Mouse (Mus musculus) yolk sac, embryonic 10.5 days (tissue): Measurements from ENCODE around the gene Cflar.
"Not testable (repeated sequence)": the region's sequence is repeated elsewhere in the genome, so short reads cannot be mapped to it uniquely, and the experiment has no call there.

Source experiments
- DNase-seq: peaks from one replicate; pipeline ENCODE4 v3.0.0-alpha.2; 2017; ENCODE audit warnings: low spot score

The Cflar gene

DNA sequence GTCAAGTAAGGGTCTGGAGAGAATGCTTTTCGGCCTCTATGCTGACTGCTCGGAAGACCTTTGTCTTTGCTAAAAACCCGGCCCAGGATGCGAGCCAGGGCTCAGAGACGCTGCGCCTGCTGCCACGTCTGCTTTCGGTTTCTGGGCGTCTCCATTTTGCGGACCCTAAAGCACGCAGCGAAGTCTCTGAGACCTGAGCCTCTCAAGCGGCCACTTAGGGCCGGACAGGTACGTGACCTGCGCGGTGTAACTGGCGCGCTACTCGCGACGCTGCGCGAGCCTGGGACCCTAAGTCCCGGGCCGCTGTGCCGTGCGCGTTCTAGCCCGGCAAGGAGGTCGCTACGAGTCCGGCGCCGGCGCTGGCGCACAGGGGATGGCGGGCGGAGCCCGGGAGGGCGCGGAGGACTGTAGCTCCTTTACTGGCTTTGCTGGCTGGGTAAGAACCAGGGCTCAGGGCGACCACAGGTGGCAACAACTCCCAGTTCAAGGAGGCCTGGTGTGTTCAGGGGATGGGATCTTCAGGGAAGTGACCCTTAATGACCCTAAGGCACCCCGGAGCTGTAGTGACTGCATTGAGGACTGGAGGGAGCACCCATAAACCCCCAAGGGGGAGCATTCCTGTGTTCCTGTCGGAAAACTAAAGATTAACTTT, at the start of gene Cflar:
Gene Cflar, plus strand, starts transcription at position 144 of the 652 bp plus-strand sequence.
- peak; percentile 82 for DNase-seq

GRCm38 (mm10) chr1:58662671-58663070, 48.6 kb upstream of the Cflar start:
- not testable (repeated sequence) for DNase-seq

GRCm38 (mm10) chr1:58663365-58663764, 47.9 kb upstream of the Cflar start:
- DNase-seq: not testable (repeated sequence)

DNA sequence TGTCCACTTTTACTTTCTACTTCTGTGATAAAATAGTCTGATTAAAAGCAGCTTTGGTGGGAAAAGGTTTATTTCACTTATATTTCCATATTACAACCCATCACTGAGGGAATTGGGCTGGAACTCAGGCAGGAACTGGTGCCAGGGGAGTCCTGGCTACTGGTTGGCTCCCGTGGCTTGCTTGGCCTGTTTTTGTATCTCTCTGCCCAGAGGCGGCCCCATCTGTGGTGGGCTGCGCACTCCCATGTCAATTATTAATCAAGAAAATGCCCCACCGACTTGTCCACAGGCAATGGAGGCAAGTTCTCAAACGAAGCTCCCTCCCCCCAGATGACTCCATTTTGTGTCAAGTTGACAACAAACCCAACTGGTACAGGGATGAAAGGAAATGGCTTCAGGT, 43.1 kb upstream of the Cflar start:
- DNase-seq: no peak

- DNase-seq: not testable (repeated sequence)
These were observed 41.7 kb upstream of the Cflar start for GRCm38 (mm10) chr1:58669635-58670034.

GRCm38 (mm10) chr1:58672116-58672515, 39.2 kb upstream of the Cflar start:
- no peak for DNase-seq

GRCm38 (mm10) chr1:58675011-58675410, 36.3 kb upstream of the Cflar start:
- no peak for DNase-seq

GRCm38 (mm10) chr1:58677575-58677974, 33.7 kb upstream of the Cflar start:
- no peak for DNase-seq

DNA sequence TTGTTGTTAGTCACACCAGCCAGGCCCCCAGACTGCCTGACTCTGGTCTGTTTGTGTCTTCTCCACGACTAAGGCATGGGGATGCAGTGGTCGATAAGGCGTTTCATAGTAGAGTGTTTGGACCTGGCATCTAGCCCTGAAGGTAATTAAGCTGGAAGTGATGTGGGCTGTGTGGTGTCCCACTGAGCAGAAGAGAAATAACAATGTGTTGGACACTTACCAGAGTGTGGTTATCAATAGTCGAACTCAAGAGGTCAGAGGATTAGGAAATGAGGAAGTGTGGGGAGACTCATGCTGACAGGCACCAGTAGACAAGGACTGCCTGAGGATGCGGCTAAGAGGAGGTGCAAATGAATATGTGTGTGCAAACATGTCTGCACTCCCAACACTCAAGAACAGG, 32.9 kb upstream of the Cflar start:
- DNase-seq: not testable (repeated sequence)

DNA sequence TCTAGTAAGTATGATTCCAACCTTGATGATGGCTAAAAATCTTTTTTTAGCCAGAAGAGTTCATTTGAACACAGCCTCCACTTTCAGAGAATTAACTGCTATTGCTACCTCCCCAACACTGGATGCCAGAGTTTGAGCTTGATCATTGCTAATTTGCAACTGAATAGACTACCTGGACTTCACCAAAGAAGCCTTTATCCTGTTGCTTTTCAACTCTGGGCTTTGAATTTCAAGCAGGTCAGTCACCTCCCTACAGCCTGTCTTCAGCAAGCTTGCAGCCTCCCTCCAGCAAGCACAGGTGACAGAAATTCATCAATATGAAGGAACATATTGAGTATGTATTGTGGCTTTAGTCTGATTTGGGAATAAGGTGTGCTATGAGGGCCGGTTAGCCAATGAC, 21.9 kb upstream of the Cflar start:
- no peak for DNase-seq

GRCm38 (mm10) chr1:58690006-58690744, 21.1 kb upstream of the Cflar start:
- DNase-seq: peak; percentile 14

DNA sequence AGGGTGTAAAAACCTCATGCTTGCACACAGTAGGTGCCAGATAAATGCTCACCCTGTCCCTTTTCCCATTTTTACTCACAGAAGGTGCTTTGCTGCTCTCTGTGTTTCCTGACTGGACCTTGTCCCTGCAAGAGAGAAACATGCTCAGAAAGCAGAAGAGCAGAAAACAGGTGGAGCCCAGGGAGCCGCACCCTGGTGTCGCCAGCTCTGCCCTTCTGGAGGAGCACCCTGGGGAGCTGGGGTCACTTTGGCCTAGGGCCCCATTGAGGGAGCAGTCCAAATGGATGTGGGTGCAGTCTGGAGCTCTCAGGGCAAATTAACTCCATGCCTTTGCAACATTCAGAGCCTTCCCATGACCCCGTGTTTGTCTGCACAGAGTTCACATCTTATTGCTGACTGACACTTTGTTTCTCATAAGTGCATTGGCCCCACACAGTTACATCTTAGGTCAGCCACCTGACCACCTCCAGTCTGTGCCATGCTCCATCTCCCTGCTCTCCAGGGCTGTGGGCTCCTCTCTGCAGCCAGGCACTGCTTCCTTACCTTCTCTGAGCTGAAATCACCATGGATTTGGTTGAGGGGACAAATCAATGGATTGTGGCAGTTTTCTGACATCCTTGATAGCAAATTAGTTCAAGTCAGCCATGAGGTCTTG, 20.3 kb upstream of the Cflar start:
- DNase-seq: peak; percentile 38

DNA sequence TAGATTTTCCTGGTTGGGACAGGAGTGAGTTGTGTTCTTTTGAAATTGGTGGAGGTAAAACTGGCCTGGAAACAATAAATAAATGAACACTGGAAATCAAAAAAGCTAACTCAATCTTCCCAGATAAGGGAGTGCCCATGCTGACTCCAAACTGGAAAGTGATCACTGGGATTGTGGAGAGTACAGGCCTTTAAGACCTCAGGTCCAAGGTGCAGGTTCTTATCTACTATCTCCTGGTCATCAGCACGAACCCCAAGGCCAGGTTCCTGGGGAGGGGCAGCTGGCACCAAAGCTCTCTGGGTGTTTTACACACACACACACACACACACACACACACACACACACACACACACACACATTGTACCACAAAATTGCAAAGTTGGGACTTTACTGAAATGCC, 19.6 kb upstream of the Cflar start:
- not testable (repeated sequence) for DNase-seq

DNA sequence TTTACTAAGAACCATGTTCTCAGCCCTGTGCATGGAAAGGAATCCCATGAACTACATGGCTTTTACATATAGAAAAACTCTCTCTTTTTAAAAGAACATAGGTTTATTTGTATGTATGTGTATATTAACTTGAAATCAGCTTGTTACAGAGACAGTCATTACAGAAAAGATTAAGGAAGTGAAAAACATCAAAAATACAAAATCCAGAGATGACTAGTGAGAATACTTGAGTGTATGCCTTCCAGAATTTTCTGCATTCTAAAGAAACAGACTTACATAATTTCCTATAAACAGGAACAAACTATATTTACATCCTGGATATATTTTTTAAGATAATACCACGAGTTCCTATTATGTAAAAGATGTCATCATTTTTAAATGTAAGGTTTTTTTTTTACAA, 17.6 kb upstream of the Cflar start:
- DNase-seq: no peak

- DNase-seq: not testable (repeated sequence)
These were observed 15.5 kb upstream of the Cflar start, which contains the start of gene Als2cr12 for GRCm38 (mm10) chr1:58695810-58696209. Gene Als2cr12 (minus strand): TSS chr1:58695989.

GRCm38 (mm10) chr1:58697607-58698006, 13.7 kb upstream of the Cflar start:
- not testable (repeated sequence) for DNase-seq

DNA sequence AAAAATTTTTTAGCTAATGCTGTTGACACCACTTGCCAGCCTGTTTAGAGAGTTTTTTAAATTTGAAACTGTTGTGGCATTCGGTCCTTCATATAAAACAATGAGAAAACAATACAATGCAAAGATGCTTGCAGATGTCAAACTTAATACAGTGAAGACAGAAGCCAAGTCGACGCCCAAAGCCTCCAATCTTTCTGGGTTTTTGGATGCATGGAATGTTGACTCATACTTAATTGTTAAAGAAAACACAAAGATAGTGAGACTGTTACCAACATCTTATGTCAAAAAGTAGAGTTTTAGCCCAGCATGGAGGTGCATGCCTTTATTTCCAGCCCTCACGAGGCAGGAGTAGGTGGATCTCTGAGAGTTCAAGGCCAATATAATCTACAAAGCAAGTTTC, 12.5 kb upstream of the Cflar start:
- DNase-seq: no peak

DNA sequence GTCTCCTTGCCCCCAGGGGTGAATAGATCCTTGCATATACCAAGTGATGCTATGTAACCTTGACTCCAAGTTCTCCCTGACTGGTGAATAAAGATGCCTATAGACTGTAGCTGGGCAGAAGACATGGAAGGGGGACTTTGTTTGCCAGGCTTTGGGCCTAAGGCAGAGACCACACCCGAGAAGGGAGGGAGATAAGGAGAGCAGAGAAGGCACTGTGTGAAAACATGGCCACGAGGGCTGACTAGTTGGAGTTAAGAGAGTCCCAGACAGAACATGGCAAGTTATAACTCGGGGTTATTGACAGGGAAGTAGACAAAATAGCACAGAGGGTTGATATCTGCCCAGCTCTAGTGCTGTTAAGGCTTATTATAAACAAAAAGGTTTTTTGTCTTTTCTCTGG, 11.3 kb upstream of the Cflar start:
- no peak for DNase-seq

GRCm38 (mm10) chr1:58700580-58701162, 10.6 kb upstream of the Cflar start:
- not testable (repeated sequence) for DNase-seq

DNA sequence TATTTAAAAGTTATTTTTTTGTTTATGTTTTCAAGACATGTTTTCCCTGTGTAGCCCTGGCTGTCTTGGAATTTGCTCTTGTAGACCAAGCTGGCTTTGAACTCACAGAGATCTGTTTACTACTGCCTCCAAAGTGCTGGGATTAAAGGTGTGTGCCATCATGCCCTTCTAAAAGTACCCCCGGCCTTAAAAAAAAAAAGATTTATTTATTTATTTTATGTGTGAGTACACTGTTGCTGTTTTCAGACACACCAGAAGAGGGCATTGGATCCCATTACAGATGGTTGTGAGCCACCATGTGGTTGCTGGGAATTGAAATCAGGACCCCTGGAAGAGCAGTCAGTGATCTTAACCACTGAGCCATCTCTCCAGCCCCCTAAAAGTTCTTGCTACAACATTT, 1.3 kb upstream of the Cflar start:
- not testable (repeated sequence) for DNase-seq

DNA sequence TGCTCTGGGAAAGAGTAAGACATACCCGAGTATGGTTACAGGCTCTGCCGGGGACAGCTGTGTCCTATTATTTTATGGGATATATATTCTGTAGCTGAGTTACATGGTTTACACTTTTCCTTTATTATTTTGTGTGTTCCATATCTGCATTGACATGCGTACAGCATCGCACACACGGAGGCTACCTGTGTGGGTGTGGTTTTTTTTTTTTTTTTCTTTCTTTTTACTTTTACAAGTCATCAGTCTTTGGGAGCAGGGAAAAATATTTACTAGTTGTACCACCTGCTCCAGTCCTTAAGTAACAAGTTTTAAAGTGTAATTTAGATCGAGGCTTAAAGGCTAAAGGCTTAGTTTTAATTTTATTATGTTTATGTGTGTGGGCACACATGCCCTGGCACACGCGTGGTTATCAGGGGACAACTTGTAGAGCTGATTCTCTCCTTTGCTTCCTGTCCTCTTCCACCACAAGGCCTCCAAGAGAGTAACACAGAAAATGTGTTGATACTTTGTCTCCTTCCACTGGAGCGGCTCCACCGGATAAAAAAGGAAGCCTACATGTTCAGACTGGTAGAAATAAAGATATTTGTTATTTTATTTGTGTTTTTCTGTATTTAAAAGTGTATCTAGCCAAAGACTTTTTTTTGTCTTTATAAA, 470 bp upstream of the Cflar start:
- no peak for DNase-seq
